Mouse (Mus musculus): ENCODE results near the gene Asic5. TPM values are rescaled to one million over a fixed set of nuclear protein-coding genes. Genes with fewer than 3 reads are reported as not detected.

Gene Asic5
- total RNA-seq, 2 experiments from 2014 or later: not detected

DNA sequence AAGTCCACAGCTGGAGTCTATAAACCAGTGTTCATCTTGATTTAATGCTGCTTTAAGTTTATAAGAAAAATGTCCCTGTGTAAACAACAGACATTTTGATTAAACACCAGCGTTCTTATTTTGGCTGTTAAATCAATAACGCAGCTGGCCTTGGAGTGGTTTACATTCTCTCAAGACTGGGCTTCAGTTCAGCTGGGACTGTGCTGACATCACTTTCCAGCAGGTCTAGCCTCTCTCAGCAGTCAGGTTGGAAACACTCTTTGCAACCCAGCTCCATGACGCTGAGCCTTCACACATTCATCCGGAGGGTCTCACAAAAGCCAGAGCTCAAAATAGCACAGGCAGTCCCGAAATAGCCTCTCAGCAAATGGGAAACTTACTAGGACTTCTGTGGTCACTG lies 75.1 kb downstream of the Asic5 start:
- intact Hi-C loops (cut with DNase I): no loop called here
- DNase-seq: no peak

DNA sequence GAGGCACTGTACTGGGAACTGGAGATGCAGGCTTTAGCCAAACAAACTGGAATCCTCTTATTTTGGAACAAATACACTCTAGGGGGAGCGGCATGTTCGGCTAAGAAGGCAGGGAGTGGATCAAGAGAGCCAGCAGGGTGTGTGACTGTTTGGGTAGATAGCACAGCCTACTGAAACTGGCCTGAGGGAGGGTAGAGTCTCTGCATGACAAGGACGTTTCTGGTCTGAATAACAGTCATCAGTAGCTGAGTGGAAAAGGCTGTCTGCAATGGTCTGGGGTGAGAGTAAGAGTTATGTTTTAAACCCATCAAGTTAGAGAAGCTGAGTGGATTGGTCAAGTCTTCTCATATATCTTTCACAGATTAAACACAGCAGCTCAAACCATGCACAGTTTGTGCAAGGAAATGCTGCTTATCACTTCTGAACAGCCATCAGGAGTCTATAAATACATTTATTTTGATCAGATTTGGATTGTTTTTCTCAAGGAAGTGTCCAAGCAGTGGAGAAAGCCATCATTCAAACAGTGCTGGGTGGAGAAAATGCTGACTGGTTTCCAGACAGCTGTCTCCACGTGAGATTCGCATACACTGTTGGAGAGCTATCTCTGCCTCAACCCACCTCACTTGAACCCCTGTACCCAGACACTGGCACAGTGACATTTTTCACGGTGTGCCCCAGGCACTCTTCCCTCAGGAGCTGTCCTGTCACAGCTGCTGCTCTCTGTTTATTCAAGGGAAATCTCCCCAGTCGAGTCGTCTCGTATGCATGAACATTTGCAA lies 79.5 kb downstream of the Asic5 start:
- intact Hi-C loops (cut with DNase I): no loop called here
- no peak for DNase-seq

DNA sequence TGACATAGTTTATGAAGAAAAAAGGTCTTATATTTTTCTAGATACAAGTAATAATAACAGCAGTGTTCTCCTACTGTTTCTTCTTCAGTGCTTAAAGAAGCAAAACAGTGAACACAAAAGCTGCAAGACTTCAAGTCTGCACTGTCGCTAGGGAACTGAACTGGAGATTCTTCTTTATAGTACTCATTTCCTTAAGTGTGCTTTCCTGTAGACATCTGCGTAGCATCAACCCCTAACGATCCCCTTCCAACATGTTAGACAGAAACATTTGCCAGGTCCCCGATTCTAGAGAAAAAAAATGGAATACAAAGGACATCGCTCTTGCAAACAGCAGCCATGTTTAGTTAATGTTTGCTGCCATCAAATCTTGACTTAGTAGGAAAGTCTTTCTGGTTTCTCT lies 85.7 kb downstream of the Asic5 start:
- intact Hi-C loops (cut with DNase I): no loop called here
- DNase-seq: no peak

Other genes starting within 250 kb of the Asic5 start
- 10 to 100 TPM in 1 of 2 experiments, 1 to 10 TPM in 1; 8.1 to 10.3 TPM for gene Ctso, start 49.7 kb upstream of the Asic5 start, total RNA-seq (2021)
- gene Tdo2, start 6.1 kb upstream of the Asic5 start, total RNA-seq (2021): not detected
- gene Gucy1b1, start 92.4 kb downstream of the Asic5 start, total RNA-seq (2021): 10 to 100 TPM; 19.8 to 21.1 TPM
- gene Gucy1a1, start 163.5 kb downstream of the Asic5 start, total RNA-seq (2021): 10 to 100 TPM; 26.6 to 34.5 TPM

All from heart, postnatal 14 days (tissue).